Mouse (Mus musculus): ENCODE results near the gene Vmn2r49. TPM values are rescaled to one million over a fixed set of nuclear protein-coding genes. Genes with fewer than 3 reads are reported as not detected.
"Not testable (repeated sequence)": the region's sequence is repeated elsewhere in the genome, so short reads cannot be mapped to it uniquely, and the experiment has no call there.

Gene Vmn2r49
- polyA plus RNA-seq (2015; fragmentation: Nextera tagmentation; extraction: Ambion mirVana): not detected in 2 replicates

- not testable (repeated sequence) for H3K4me3 ChIP-seq (replicated peaks); H3K9ac ChIP-seq; H3K36me3 ChIP-seq; H3K4me1 ChIP-seq; H3K27me3 ChIP-seq (replicated peaks); H3K4me2 ChIP-seq; H3K27ac ChIP-seq; H3K9me3 ChIP-seq; ATAC-seq (ENCODE audit: insufficient read depth, low FRiP score, low read depth)
- 75% methylated on average over 2 of the region's 2 CpGs for whole genome bisulfite sequencing
These were observed at the start of gene Vmn2r49 for GRCm38 (mm10) chr7:9992157-9992556. TSS of gene Vmn2r49 (minus strand) at chr7:9992257.

- ATAC-seq (ENCODE audit: insufficient read depth, low FRiP score, low read depth); H3K4me3 ChIP-seq (replicated peaks); H3K9me3 ChIP-seq; H3K36me3 ChIP-seq; H3K27ac ChIP-seq; H3K4me2 ChIP-seq; H3K4me1 ChIP-seq; H3K27me3 ChIP-seq (replicated peaks); H3K9ac ChIP-seq: not testable (repeated sequence)
- WGBS: 81% methylated on average over 2 of the region's 2 CpGs
These were observed 38.6 kb downstream of the Vmn2r49 start, which contains the start of gene Vmn2r48 for GRCm38 (mm10) chr7:9953485-9953884. TSS of gene Vmn2r48 (minus strand) at chr7:9953585.

Other genes with a start within 250 kb of the Vmn2r49 start
- not detected in 2 replicates for gene Vmn2r46, start 221.7 kb downstream of the Vmn2r49 start, polyA plus RNA-seq (2015; fragmentation: Nextera tagmentation; extraction: Ambion mirVana)
- not detected in 2 replicates for gene Vmn2r47, start 150.9 kb downstream of the Vmn2r49 start, polyA plus RNA-seq (2015; fragmentation: Nextera tagmentation; extraction: Ambion mirVana)
- not detected in 2 replicates for gene Vmn2r48, start 38.7 kb downstream of the Vmn2r49 start, polyA plus RNA-seq (2015; fragmentation: Nextera tagmentation; extraction: Ambion mirVana)
- gene Vmn2r50, start 61.0 kb upstream of the Vmn2r49 start, polyA plus RNA-seq (2015; fragmentation: Nextera tagmentation; extraction: Ambion mirVana): not detected in 2 replicates
- gene Vmn2r51, start 113.5 kb upstream of the Vmn2r49 start, polyA plus RNA-seq (2015; fragmentation: Nextera tagmentation; extraction: Ambion mirVana): not detected in 2 replicates
- not detected in 2 replicates for gene Vmn2r52, start 184.3 kb upstream of the Vmn2r49 start, polyA plus RNA-seq (2015; fragmentation: Nextera tagmentation; extraction: Ambion mirVana)

Data from stomach, embryonic 15.5 days (tissue).